Mouse (Mus musculus) erythroblast, embryonic 14.5 days (primary cell): ENCODE data around the gene Hkdc1. TPM values are rescaled to one million over a fixed set of nuclear protein-coding genes. Genes with fewer than 3 reads are reported as not detected.

ENCODE experiments used
- H3K27me3 ChIP-seq: 2 replicates; pipeline ENCODE4 v1.6.1; 2012; ENCODE audit warnings: inconsistent platforms; ENCODE audit not compliant: control insufficient read depth
- H3K36me3 ChIP-seq: 2 replicates; pipeline ENCODE4 v1.6.1; 2012; ENCODE audit warnings: mild to moderate bottlenecking, inconsistent platforms; ENCODE audit not compliant: control insufficient read depth
- H3K4me1 ChIP-seq: 2 replicates; pipeline ENCODE4 v1.6.1; 2012; ENCODE audit warnings: inconsistent platforms; ENCODE audit not compliant: control insufficient read depth
- H3K4me3 ChIP-seq: replicated peaks from 2 replicates; pipeline ENCODE3; 2012; ENCODE audit warnings: moderate library complexity, mild to moderate bottlenecking, inconsistent platforms
- H3K9me3 ChIP-seq: 2 replicates; pipeline ENCODE4 v1.6.1; 2012; ENCODE audit warnings: low read length, inconsistent platforms, mixed read lengths; ENCODE audit not compliant: control insufficient read depth
- GATA1 ChIP-seq: IDR thresholded peaks from 2 replicates; pipeline ENCODE4 v1.6.1; 2012; ENCODE audit warnings: low read length, inconsistent platforms, mixed read lengths
- TAL1 ChIP-seq: IDR thresholded peaks from 3 replicates; pipeline ENCODE4 v1.6.1; 2012; ENCODE audit warnings: low read length, inconsistent platforms, mixed read lengths
- polyA plus RNA-seq: library from polyadenylated mRNA; stranded (reverse); fragments of >175 nt; gene quantifications from 2 replicates; pipeline ENCODE4 v1.2.3, GENCODE M21; 2012

Gene Hkdc1
- polyA plus RNA-seq, 1 experiment, result 0.01 TPM

DNA sequence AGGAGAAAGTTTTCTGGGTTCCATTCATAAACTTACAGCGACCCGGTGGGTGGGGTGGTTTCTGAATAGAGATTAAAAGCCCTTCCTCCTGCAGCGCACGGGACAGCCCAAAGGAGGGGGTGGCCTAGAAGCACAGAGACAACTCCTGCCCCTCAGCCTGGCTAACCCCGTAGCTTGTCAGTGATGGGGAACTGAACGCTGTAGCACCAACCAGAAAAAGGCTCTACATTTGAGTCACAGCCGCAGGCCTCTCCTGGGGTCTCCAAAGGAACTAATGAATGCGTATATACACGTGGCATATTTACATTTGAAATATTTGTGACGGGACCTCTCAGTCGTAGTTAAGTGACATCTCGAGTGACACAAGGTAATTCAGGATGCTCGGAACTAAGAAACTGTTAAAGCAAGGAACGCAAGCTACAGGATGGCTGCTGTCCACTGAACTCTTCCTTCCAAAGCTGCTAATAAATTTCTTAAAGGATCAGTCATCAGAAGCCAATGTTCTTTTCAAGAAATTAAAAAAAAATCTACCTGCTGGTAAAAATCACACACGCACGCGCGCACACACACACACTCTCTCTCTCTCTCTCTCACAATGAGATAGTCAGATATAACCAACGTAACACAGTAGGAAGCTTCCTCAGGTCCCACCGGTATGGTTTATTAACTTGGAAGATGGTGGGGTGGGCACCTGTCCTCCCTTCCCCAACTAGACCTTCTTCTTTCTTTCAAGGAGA, 87.4 kb downstream of the Hkdc1 start:
- Histone ChIP-seq H3K9me3 (no peaks in the 10 kb centered on the region), H3K4me3 (peak overlapping the region; percentile 49), H3K27me3 (no peaks in the 10 kb centered on the region)

DNA sequence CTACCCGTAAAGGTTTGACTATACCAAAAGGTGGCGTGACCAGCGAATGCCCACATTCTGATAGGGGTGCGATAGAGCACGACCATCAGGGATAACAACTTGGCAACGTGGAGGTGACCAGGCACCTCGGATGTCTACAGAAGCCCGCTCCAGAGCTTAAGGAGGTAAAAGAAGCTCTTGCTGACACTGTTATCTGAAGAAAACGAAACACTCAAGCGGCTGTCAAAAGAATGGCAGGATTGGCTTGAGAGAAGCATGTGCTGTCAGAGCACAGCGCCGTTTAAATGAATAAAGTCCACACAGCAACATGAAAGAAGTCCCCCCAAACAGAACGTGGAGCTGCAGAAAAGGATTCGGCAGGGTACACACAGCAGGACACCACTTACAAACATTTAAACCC, 89.0 kb downstream of the Hkdc1 start:
- Histone ChIP-seq H3K4me3 (peak overlapping the region; percentile 60), H3K36me3 (peaks cover 85% of the 10 kb centered on the region), H3K27me3 (no peaks in the 10 kb centered on the region), H3K4me1 (peaks cover 97% of the 10 kb centered on the region), H3K9me3 (peaks cover 9% of the 10 kb centered on the region)
- no peak for TF ChIP-seq GATA1
- TF ChIP-seq TAL1, result no peak

More for the DNA sequence above, 87.4 kb downstream of the Hkdc1 start:
- peaks cover 85% of the 10 kb centered on the region for H3K36me3 ChIP-seq
- peaks cover 97% of the 10 kb centered on the region for H3K4me1 ChIP-seq
- TF ChIP-seq GATA1 (no peak), TAL1 (no peak)

Other genes starting within 250 kb of the Hkdc1 start
- 0.29 and 0.30 TPM in 2 replicates for gene Tspan15, start 191.2 kb downstream of the Hkdc1 start, polyA plus RNA-seq
- not detected in 2 replicates for gene Tacr2, start 170.1 kb downstream of the Hkdc1 start, polyA plus RNA-seq
- 47.9 and 53.6 TPM in 2 replicates for gene Hk1, start 42.6 kb downstream of the Hkdc1 start, polyA plus RNA-seq
- not detected in 2 replicates for gene 4930507D05Rik, start 27.0 kb upstream of the Hkdc1 start, polyA plus RNA-seq
- gene Supv3l1, start 27.2 kb upstream of the Hkdc1 start, polyA plus RNA-seq, result 1.4 and 2.5 TPM in 2 replicates
- gene Vps26a, start 64.3 kb upstream of the Hkdc1 start, polyA plus RNA-seq, result 1.4 and 1.5 TPM in 2 replicates
- 0.97 and 2.5 TPM in 2 replicates for gene Srgn, start 105.0 kb upstream of the Hkdc1 start, polyA plus RNA-seq
- 1.2 and 1.3 TPM in 2 replicates for gene Kif1bp, start 156.0 kb upstream of the Hkdc1 start, polyA plus RNA-seq
- 2.1 and 3.2 TPM in 2 replicates for gene Ddx21, start 179.8 kb upstream of the Hkdc1 start, polyA plus RNA-seq
- gene Ddx50, start 228.7 kb upstream of the Hkdc1 start, polyA plus RNA-seq, result 4.4 and 5.6 TPM in 2 replicates